Mouse (Mus musculus) intestine, postnatal 0 days (tissue): Measurements from ENCODE around the gene Tcf12. TPM values are rescaled to one million over a fixed set of nuclear protein-coding genes. Genes with fewer than 3 reads are reported as not detected.

Experiments
- ATAC-seq: fragments of 200-750 bp; cut with Nextera tagmentation; 2 replicates; pipeline ENCODE4 v1.8.0; 2017; ENCODE audit warnings: mild to moderate bottlenecking, moderate TSS enrichment, moderate library complexity
- H3K27ac ChIP-seq: fragments of 300-500 bp; sonication (generic); 2 replicates; pipeline ENCODE4 v1.5.1; 2014; ENCODE audit warnings: mild to moderate bottlenecking, low read depth, low read length, moderate library complexity
- H3K27me3 ChIP-seq: fragments of 300-500 bp; sonication (generic); replicated peaks from 2 replicates; pipeline ENCODE4 v1.6.1; 2014; ENCODE audit warnings: low read length, mixed read lengths; ENCODE audit not compliant: control insufficient read depth, insufficient read depth
- H3K36me3 ChIP-seq: fragments of 300-500 bp; sonication (generic); 2 replicates; pipeline ENCODE4 v1.6.1; 2014; ENCODE audit warnings: mild to moderate bottlenecking, moderate library complexity; ENCODE audit not compliant: control insufficient read depth, insufficient read depth
- H3K4me1 ChIP-seq: fragments of 300-500 bp; sonication (generic); replicated peaks from 2 replicates; pipeline ENCODE4 v1.6.1; 2014; ENCODE audit warnings: antibody characterized with exemption, low read length, mixed read lengths; ENCODE audit not compliant: control insufficient read depth, insufficient read depth
- H3K4me2 ChIP-seq: fragments of 300-500 bp; sonication (generic); replicated peaks from 2 replicates; pipeline ENCODE4 v1.6.1; 2014; ENCODE audit warnings: low read depth, mild to moderate bottlenecking, moderate library complexity
- H3K4me3 ChIP-seq: fragments of 300-500 bp; sonication (generic); 2 replicates; pipeline ENCODE4 v1.5.1; 2014; ENCODE audit warnings: low read depth, low read length
- H3K9ac ChIP-seq: fragments of 300-500 bp; sonication (generic); 2 replicates; pipeline ENCODE4 v1.6.1; 2014; ENCODE audit warnings: mild to moderate bottlenecking, low read depth, low read length
- H3K9me3 ChIP-seq: fragments of 300-500 bp; sonication (generic); 2 replicates; pipeline ENCODE4 v1.6.1; 2016; ENCODE audit warnings: mixed run types; ENCODE audit not compliant: control insufficient read depth
- CTCF ChIP-seq: sonication (generic); IDR thresholded peaks from 2 replicates; pipeline ENCODE4 v1.5.1; 2016; ENCODE audit warnings: low read depth, mild to moderate bottlenecking, control low read depth, antibody characterized with exemption, moderate library complexity
- WGBS: fragments of 180-500 bp; shearing (Covaris S2); extraction: QIAGEN DNeasy Blood & Tissue Kit; methylation state at CpG from one replicate; pipeline ENCODE4 v1.1.7; 2014; 5-methylcytosine and 5-hydroxymethylcytosine counted together
- polyA plus RNA-seq: library from polyadenylated mRNA; unstranded; fragments of >200 nt; fragmentation: Nextera tagmentation; extraction: Ambion mirVana; gene quantifications from 2 replicates; pipeline ENCODE4 v1.2.1, GENCODE M21; 2015

Gene Tcf12
- polyA plus RNA-seq, 1 experiment from 2014 or later, result 19.1 TPM

GRCm38 (mm10) chr9:72053144-72053543 is 58.5 kb downstream of the Tcf12 start:
- Histone ChIP-seq H3K9me3 (no peaks in the 10 kb centered on the region), H3K9ac (no peak overlapping the region), H3K4me2 (no peak overlapping the region), H3K4me1 (no peaks in the 10 kb centered on the region), H3K27ac (no peak overlapping the region), H3K27me3 (no peaks in the 10 kb centered on the region), H3K36me3 (no peaks in the 10 kb centered on the region), H3K4me3 (no peak overlapping the region)
- ATAC-seq, result no peak
- TF ChIP-seq CTCF, result no peak
- WGBS, result 86% methylated on average over 3 of the region's 3 CpGs

DNA sequence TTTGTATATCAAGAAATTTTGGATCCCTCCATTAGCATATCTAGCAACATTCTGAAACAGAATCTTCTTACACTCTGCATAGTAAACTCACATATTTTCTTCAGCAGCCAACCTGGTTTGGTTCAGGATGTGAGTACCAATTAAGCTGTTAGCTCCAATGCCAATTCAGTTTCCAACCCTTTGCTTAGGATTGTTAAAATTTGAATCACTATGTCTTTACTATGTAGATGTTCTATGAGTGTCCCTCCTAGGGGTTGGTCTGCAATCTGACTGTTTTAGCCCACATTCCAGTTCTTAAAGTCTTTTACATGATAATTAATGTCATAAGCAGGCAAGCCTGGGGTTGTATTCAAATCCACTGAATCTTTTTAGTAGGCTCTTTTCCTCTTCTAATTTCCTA is 71.5 kb downstream of the Tcf12 start:
- H3K27me3 ChIP-seq, result no peaks in the 10 kb centered on the region
- ATAC-seq, result no peak
- no peak overlapping the region for H3K9ac ChIP-seq
- no peak overlapping the region for H3K4me2 ChIP-seq
- no peak overlapping the region for H3K4me3 ChIP-seq
- no peak overlapping the region for H3K27ac ChIP-seq
- no peak for TF ChIP-seq CTCF
- no peaks in the 10 kb centered on the region for H3K9me3 ChIP-seq
- H3K4me1 ChIP-seq, result no peaks in the 10 kb centered on the region
- no peaks in the 10 kb centered on the region for H3K36me3 ChIP-seq

- Histone ChIP-seq H3K4me1 (no peaks in the 10 kb centered on the region), H3K9ac (no peak overlapping the region), H3K9me3 (no peaks in the 10 kb centered on the region), H3K36me3 (no peaks in the 10 kb centered on the region), H3K4me2 (no peak overlapping the region), H3K4me3 (no peak overlapping the region), H3K27me3 (no peaks in the 10 kb centered on the region), H3K27ac (no peak overlapping the region)
- no peak for TF ChIP-seq CTCF
- 80% methylated on average over 2 of the region's 2 CpGs for WGBS
- ATAC-seq, result no peak
These were observed 72.3 kb downstream of the Tcf12 start for GRCm38 (mm10) chr9:72039369-72039768.

DNA sequence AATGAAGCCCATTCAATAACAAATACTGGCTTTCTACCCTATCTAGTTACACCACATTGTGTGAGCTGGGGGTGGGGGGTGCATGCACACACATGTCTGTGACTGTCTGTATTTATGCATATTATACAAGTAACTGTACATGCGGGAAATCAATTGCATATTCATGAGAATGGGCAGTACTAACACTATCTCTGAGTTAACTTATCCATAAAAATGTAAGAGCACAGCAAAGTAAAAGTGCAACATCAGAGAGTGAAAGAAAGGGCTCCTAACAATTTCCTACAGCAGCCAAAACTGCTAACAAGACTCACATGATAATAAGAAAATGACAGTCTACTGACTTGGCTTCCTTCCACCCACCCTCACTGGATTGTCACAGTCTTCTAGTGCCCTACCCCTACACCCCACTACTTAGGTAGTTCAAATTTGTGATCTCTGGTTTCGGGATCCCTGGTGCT is 74.6 kb downstream of the Tcf12 start:
- H3K4me1 ChIP-seq, result no peaks in the 10 kb centered on the region
- TF ChIP-seq CTCF, result no peak
- WGBS, result 82% methylated on average over 2 of the region's 2 CpGs
- H3K4me2 ChIP-seq, result no peak overlapping the region
- no peak for ATAC-seq
- no peaks in the 10 kb centered on the region for H3K9me3 ChIP-seq
- no peak overlapping the region for H3K9ac ChIP-seq
- no peak overlapping the region for H3K27ac ChIP-seq
- no peaks in the 10 kb centered on the region for H3K36me3 ChIP-seq
- no peaks in the 10 kb centered on the region for H3K27me3 ChIP-seq
- H3K4me3 ChIP-seq, result no peak overlapping the region

GRCm38 (mm10) chr9:72036257-72036656 is 75.4 kb downstream of the Tcf12 start:
- Histone ChIP-seq H3K27me3 (no peaks in the 10 kb centered on the region), H3K27ac (no peak overlapping the region), H3K36me3 (no peaks in the 10 kb centered on the region), H3K4me3 (no peak overlapping the region), H3K4me2 (no peak overlapping the region), H3K4me1 (no peaks in the 10 kb centered on the region), H3K9me3 (no peaks in the 10 kb centered on the region), H3K9ac (no peak overlapping the region)
- TF ChIP-seq CTCF, result no peak
- 98% methylated on average over 3 of the region's 3 CpGs for WGBS
- ATAC-seq, result no peak

DNA sequence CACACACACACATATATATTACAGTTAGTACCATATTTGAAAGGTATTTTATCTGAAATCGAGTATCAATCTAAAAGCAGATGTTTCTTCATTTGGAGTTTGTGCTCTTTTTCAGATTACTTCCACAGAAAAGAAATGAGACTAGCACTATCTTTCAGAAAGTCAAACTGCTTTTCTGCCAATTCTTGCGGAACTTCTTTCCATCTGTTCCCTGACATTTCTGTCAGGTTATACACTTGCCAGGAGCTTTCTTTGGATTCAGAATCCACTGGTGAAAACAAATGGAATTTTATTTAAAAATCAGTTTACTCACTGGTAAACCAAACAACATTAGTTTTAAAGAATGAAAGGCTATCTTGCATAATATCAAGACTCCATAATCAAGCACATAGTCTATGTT is 78.4 kb downstream of the Tcf12 start:
- no peaks in the 10 kb centered on the region for H3K36me3 ChIP-seq
- TF ChIP-seq CTCF, result no peak
- no peaks in the 10 kb centered on the region for H3K9me3 ChIP-seq
- H3K27ac ChIP-seq, result no peak overlapping the region
- no peak overlapping the region for H3K9ac ChIP-seq
- ATAC-seq, result no peak
- no peaks in the 10 kb centered on the region for H3K27me3 ChIP-seq
- H3K4me3 ChIP-seq, result no peak overlapping the region
- H3K4me1 ChIP-seq, result no peaks in the 10 kb centered on the region
- no peak overlapping the region for H3K4me2 ChIP-seq
- WGBS, result 92% methylated on average over 2 of the region's 2 CpGs

DNA sequence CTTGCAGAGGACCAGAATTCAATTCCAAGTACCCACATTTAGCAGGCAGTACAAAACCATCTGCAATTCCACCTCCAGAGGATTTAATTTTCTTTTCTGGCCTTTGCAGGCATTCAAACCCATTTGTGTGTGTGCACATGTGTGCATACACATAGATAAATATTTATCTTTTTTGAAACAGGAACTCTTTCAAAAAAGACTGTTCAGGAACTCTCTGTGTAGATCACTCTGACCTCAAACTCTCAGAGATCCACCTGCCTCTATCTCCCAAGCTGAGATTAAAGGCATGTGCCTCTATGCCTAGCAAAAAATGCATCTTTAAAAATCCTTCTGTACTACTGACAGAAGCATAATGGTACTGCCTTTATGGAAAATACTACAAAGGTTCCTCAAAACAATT is 81.4 kb downstream of the Tcf12 start:
- no peak overlapping the region for H3K4me2 ChIP-seq
- no peak overlapping the region for H3K4me3 ChIP-seq
- H3K9me3 ChIP-seq, result no peaks in the 10 kb centered on the region
- no peaks in the 10 kb centered on the region for H3K4me1 ChIP-seq
- ATAC-seq, result no peak
- no peak overlapping the region for H3K27ac ChIP-seq
- H3K9ac ChIP-seq, result no peak overlapping the region
- no peaks in the 10 kb centered on the region for H3K27me3 ChIP-seq
- no peaks in the 10 kb centered on the region for H3K36me3 ChIP-seq
- TF ChIP-seq CTCF, result no peak
